Mouse (Mus musculus): ENCODE data around the gene Mov10.

DNA sequence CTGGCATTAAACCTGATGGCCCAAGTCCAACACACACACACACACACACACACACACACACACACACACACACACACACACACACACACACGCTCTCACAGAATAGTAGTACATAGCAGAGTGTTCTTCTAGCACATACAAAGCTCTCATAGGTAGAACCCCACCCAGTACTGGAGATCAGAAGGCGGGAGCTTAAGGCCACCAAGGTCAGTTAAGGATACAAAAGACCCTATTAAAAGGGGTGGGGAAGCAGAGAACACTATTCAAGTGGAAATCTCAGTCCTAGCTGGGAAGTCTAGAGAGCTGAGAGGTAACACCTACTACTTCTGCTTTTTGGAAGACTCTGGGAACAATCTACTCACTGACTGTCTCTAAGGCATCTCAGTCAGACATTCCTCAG lies 3.0 kb downstream of the Mov10 start:
- TF ChIP-seq POLR2A (IDR thresholded peaks at IDR 0.05; ENCODE audit: low read depth, low read length) (no peak), CTCF (conservative IDR thresholded peaks at IDR 0.05; ENCODE audit: insufficient read depth, insufficient read length, low read depth, low read length) (no peak)

All from kidney, adult 2 months (tissue).